Mouse (Mus musculus): ENCODE results near the gene Foxp1.
A peak's percentile ranks its signal among the peaks of the same experiment; 100 is the strongest.

Gene Foxp1

DNA sequence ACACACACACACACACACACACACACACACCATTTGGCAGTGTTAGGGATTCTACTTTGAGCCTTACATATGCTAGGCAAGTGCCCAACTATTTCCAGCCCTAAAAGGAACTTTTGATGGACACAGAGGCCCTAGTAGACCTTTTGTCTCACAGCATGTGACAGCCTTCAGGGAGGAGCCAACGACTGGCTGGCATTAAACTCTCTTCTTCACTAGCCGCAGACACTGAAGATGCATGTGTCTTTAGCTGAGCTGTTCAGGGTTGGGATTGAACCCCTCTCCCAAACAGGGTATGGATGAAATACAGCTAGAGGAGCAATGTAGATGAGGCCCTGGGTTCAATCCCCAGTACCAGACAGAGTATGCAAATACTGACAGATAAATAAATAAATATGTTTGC, 428.7 kb downstream of the Foxp1 start:
- DNase-seq (ENCODE audit: low read depth): no peak

DNA sequence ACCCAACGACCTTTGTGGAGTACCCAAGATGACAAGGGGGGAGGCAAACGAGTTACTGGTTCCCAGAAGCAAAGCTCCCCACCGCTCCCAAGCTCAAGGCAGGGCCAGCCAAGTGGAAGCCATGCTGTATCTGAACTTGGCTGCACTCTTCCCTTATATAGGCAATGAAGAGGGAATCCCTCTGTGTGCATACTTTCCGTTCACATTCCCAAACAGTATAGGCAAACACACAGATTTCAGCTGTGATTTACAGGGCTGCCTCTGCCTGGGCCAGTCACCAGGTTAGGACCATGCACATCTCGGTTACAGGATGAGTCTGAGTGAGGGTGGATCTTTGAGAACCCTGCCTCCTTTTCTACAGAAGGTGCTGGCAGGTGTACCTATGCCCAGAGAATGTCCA, 429.3 kb downstream of the Foxp1 start:
- DNase-seq (ENCODE audit: low read depth): no peak

DNA sequence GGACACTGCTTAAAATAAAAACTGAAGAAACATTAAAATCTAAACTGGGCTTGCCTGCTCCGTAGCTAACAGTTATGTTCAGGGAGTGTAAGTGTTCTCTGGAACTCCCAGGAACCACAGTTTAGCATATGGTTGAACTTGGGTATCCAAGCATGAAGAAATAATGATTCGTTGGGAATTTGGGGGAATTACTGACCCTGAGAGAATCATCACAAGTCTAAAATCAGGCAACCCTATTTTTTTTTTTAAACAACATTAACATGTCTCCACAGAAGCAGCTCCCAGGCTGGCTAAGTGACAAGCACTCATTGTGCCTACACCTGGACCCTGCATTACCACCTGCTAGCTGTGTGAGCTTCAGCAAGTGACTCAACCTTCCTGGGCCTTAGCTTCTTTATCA, 430.7 kb downstream of the Foxp1 start:
- DNase-seq (ENCODE audit: low read depth): no peak

DNA sequence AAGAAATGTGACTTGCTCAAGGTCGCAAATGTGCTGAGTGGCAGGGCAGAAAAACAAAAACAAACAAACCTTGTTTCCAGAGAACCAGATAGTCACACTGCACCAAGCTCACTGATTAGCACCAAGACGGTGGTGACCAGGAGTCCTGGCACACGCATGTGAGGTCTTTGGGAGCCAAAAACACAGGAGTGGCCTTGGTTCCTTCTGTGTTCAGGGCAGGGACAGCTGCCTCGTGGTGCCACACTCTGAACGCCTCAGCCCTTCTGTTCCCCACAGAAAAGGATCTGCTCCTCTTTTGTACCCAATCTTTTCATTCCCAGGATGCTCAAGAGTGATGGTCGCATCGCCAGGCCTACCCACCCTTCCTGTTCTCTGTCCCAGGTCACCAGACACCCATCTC, 434.9 kb downstream of the Foxp1 start:
- DNase-seq (ENCODE audit: low read depth): no peak

DNA sequence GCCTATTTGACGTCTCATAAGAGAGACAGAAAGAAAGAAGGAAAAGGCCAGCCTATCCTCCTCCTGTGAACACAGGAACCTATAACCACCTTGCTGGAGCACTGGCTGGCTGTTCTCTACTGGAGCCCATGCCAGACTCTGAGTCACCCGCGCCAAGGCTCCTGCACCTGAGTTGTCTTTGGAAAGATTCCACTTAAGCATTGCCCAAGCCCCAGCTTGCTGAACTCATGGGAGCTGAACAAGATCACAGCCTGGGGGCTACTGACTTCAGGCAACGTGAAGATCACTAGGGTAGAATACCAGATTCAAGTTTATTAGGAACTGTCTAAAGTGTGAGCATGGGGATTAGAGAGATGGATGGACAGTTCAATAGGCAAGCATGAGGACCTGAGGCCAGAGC, 437.6 kb downstream of the Foxp1 start:
- DNase-seq (ENCODE audit: low read depth): no peak

DNA sequence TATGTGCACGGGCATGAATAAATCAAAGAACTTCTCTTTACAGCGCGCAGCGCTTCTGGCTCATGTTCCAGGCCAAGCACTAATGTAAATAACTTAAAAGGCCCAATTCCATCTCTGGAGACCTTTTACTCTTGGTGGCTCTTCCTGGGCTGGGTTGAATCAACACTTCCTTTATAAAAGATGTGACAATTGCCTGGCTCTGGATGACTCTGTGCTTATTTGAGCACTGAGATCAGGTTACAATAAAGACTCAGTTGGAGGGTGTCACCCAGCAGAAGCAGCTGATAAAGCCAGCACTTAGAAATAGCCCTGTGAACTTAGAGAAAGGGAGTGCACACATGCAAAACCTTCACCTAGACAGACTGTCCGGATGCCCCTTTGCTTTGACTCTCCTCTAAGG, 441.3 kb downstream of the Foxp1 start:
- peak; percentile 64 for DNase-seq (ENCODE audit: low read depth)

DNA sequence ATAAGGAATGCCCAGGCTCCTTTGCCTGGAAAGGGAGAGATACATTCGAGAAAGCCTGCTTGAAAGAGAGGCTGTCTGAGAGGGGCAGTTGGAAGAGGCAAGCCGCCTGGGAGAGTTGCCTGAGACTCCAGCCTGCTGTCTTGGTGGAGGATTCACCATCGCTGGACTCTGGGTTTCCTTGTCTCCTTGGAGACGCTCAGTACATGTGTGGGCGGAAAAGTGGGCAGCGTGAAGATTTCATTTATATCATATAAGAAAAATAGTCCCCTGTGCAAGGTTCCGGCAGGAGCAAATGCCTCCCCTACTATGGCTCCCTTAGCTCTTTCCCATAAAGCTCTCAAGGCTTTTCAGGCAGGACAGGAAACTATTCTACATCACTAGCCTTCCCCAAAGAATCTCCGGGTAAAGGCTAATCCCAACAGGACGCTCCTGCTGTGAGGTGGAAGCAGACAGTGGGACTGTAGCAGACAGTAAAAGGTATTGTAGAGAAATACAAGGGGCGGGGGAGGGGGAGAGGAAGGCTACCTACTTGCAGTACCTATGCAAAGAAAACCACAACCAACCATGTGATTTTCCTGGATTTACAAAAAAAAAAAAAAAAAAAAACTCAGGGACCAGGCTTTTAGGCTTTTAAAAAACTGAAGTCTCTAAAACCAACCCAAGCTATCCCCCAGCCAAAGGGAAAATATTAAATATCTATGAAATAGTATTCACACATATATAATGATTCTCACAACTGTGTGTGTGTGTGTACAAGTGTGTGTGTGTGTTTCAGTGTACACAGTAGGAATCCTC, 443.3 kb downstream of the Foxp1 start:
- DNase-seq (ENCODE audit: low read depth): no peak

DNA sequence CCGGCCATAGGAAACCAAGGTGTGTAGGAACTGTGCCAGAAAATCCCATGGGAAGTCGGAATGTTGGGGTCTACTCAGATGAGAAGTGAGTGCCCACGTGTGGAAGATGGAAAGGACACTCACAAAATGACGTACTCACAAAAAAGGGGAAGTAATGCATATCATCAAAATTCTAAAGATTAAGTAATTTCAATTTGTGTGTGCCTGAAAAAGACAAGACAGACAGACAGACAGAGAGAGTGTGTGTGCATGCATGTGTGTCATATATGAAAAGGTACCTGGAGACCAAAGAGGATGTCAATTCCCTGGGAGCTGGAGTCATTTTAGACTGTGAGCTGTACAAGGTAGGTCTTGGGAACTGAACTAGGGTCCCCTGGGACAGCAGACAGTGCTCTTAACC, 444.4 kb downstream of the Foxp1 start:
- DNase-seq (ENCODE audit: low read depth): no peak

DNA sequence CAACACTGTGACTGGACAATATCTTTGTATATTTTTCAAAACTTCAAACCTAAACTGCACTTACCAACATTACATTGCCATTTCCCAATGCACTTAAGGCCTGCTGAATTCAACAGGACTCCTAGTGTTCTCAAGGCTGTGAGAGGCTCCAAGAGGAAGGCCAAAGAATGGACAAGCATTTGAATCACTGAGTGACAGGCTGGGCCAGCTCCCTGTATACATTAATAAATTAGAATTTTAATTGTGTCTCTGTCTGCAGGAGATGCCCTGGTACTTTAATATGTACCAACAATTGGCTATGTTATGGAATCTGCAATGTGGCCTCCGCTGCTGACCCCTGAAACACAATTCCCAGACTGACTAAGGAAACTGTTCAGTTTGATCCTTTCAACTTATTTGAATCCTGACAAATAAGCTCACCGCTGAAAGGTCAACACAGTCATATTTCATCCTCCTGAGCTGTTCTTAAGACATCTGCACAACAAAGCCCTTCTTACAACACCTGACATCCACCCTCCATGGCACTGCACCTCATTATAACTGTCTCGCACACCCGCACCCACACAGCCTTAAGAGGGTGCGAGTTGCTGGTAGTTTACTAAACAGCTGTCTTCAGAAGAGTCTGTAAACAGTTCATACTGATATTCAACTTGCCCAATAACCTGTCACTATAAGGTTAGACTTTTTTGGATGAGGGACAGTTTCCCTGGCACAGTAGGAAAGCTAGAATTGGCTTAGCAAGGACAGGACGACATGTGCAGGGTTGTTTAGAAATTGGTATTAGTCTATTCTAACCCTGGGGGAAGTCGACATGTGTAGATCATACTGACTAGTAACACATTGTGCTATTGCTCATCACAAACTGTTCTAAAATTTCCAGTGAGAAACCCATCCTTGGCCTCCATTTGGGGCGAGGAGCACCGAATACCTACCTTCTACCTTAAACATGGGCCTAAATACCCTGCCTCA, 448.9 kb downstream of the Foxp1 start:
- no peak for DNase-seq (ENCODE audit: low read depth)

DNA sequence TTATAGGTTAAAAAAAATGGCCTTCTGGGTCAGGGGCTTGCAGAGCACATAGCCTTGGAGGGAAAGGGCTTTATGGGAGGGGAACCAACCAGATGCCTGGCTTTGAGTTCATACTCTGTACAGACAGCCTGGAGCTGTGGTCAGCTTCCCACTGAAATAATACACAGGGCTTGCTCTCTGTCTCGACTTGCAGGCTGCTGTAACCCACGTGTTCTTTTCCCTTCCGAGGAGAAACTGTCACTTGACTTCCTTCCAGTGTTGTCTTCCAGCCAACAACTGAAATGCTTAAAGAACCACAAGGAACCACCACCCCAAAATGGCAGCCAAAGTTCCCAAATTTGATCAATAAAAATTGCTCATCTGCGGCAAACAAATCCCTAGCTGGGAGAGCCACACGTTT, 451.8 kb downstream of the Foxp1 start:
- peak; percentile 17 for DNase-seq (ENCODE audit: low read depth)

DNA sequence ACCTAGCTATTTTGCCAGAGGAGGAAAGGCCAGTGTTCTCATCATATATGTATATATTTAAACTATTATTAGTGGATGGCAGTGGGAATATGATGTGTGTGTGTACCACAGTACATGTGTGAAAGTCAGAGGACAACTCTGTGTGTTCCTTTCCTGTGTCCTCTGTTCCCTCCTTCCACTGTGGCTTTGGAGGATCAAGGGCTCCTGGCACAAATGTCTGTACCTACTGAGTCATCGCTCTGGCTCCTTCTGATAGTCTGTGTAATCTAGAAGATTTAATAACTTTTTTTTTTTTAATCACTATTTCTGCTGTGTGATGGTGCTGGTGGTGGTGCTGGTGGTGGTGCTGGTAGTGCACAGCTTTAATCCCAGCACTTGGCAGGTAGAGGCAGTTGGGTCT, 452.8 kb downstream of the Foxp1 start:
- DNase-seq (ENCODE audit: low read depth): no peak

DNA sequence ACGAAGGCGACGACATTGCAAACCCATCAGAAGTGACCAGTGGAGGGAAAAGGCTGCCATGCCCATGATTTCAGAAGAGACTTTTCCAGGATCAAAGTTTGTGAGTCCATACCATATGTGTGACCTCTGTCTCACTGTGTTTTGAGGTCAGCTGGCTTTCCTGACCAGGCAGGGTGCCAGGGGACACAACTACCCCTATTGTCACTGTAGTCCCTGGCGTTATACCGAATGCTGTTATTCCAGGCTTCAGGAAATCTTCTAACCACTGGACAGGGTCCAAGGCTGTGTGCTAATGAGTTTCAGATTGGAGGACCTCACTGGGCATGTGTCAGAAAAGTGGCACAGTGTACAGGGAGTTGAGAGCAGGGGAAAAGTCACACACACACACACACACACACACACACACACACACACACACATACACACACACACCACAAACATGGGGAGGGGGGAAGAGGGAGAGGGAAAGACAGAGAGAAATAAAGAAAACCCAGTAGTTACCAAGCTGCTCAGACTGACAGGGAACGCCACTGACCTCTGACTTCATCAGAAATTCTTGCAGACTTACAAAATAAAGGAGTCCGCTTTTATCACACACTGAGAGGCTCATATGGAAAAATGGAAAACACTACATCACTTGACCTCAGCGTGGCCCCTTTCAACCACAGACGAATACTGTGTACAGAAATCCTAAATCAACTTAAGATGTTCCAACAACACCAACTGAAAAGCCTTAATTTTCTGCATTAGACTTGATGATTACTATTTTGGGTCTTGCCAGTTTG, 456.8 kb downstream of the Foxp1 start:
- no peak for DNase-seq (ENCODE audit: low read depth)

DNA sequence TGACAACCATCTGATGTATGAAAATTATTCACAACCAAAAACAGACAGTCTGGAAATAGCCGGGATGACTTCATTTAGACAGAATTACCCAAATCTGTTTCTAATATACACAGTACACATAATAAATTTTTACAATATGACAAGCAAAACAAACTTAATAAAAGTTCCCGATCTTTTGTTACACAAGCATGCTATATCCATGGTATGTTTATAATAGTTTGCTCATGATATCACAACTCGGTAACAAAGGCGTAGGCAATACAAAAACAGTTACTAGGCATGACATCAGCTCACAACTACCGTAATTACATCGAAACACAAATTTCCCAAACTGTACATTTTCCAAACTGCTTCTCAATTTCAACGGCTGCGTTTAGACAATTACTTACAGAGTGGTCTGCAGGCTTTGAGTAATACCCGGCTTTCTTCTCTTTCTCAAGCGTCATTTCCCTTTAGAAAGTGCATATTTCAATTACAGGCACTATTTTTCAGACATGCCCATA, 458.5 kb downstream of the Foxp1 start:
- DNase-seq (ENCODE audit: low read depth): no peak

DNA sequence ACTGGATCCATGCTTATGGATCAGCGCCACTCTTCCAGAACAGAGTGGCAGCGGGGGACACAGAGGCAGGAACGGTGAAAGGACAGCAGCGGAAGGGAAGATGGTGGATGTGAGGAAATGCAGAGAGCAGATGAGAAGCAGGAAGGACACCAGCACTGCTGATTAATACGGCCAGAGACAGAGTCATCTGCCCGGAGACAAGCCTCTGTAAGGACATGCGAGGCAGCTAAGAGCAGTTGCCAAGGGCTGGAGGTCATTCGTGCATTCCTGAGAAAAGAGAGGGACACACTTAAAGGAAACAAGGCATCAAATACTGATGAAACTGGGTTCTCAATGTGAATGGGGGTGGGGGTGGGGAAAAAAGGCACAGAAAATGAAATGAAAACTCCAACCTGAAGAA, 459.6 kb downstream of the Foxp1 start:
- no peak for DNase-seq (ENCODE audit: low read depth)

DNA sequence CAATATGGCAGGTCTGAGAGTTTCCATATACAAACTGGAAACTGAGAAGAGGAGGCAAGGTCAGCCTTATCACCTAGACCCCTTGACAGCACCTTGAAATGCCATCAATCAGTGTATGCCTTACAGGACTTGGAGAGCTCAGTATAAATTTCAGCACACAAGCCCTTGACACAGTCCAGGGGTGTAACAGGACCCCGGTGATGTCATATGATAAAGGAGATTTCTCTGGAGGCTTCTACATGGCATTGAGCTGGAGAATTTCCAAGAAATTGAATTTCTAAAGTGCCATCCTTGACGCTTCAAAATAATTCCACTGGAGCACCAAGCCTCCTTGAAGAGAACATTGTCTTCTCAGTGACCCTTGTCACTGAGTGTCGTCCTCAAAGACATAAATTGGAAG, 463.8 kb downstream of the Foxp1 start:
- no peak for DNase-seq (ENCODE audit: low read depth)

DNA sequence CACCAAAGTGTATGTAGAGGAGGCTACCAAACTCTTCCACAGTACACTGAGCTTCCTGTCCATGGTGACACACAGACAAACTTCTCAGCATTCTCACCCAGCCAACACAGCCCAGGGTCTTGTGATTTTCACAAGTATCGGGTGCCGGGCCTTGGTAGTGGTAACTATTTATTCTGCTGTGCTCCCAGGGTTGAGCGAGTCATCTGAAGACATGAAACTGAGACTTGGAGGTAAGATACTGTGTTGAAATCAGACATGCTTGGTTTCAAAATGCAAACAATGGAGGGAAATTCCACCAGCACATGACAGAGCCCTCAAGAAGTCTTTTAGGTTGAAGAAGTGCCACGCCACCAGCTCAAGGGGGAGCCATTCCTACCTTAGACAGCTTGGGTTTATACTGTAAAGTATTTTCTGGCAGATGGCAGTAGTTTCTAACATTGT, 465.4 kb downstream of the Foxp1 start:
- DNase-seq (ENCODE audit: low read depth): peak; percentile 80

DNA sequence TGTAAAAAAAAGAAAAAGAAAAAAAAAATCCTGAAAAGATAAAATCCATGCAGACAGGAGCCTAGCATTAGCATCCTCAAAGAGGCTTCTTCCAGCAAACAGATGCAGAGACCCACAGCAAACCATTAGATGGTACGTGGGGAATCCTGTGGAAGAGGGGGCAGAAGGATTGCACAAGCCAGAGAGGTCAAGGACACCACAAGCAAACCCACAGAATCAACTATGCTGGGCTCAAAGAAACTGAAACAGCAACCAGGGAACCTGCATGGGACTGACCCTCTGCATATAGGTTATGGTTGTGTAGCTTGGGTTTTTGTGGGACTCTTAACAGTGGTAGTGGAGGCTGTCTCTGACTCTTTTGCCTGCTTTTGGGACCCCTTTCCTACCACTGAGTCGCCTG, 466.1 kb downstream of the Foxp1 start:
- DNase-seq (ENCODE audit: low read depth): peak; percentile 69

DNA sequence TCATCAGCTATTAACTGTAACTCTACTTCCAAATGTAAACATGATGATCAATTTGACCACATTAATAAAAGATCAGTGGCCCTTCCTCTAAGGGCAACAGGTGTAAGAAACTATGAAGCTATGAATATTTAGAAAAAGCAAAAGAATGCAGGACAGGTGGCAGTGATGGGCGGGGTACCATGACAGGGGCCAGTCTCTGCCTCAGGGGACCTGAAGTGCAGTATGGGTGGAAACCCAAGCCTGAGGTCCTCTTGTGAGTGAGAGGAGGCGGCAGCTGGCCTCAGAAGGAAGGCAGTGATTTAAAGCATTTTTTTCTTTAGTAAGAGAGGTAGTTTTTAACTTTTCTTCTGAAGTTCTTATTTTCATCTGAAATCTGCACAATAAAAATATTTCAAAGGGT, 468.5 kb downstream of the Foxp1 start:
- DNase-seq (ENCODE audit: low read depth): no peak

DNA sequence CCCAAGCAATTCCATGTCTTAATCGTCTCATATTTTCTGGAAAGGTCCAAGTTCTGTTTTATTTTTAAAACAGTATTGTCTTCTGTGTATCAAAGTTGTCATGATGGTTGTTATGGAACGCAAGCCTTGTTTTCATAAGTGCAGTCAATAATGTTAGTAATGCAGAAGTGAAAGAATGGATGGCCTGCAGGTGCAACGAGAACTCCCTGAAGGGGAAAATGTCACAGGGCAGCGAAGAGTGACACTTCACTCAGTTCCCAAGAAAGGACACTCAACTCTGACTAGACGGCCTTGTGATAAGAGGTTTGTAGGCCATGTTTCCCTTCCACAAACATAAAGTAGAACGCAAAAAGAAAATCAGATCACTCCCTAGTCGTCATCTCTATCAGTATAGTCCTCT, 469.4 kb downstream of the Foxp1 start:
- DNase-seq (ENCODE audit: low read depth): no peak

DNA sequence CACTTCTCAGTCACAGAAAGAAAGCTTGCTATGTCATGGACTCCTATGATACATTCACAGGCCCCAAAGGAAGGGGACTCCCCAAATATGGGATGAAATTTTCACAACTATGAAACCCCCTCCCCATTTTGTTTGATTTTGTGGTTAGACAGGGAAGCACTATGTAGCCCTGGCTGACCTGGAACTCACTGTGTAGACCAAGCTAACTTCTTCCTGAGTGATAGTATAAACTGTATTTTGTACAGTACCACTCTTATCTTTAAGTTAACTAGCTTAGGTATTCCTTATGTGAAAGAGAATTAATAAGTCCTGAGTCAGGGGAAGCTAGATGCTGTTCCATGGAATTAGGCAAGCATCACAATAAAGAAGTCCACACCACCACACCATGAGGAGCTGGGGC, 470.8 kb downstream of the Foxp1 start:
- no peak for DNase-seq (ENCODE audit: low read depth)

DNA sequence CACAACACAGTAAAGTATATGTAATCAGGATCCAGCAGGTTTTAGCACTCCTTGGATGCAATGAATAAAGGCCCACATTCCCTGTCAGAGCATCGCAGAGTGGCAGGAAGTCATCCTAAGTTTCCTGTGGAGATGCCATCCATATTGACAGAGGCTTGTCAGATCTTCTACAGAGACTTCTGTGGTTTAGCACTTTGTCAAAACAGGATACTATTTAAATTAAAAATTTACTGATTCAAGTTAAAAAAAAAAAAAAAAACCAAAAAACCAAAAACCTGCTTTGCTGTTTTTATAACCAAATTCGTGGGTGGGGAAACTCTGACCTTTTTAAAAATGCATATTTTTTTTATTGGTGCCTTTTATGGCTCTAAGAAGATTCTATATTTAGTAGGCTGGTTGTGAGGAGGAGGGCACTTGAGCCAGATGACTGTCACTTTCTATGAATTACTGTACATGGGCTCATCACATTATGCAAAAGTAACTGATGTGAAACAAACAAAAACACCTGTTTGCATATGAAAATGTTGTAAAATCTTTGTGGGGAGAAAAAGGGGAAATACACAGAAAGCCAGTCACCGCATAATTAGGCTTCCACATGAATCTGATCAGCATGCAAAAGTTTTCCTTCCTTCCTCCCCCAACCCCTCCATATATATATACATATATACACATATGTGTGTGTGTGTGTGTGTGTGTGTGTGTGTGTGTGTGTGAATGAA, 472.1 kb downstream of the Foxp1 start:
- no peak for DNase-seq (ENCODE audit: low read depth)

DNA sequence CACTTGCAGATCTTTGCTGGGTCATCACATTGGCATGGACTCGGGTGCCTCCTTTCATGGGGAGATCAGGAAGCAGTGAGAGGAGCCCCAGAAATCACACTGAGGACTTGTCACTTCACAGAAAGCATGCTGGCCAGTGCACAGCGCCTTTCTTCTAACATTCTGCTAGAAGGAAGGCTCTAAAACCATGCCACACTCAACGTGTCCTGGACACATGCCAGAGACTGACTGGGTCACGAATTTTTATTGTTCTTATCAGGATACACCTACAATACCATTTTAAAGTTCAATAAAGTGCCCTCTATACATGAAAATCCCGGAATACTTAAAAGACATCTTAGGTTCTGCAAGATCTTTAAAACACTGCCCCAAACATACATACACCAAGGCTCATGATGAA, 475.2 kb downstream of the Foxp1 start:
- DNase-seq (ENCODE audit: low read depth): no peak
